Mouse (Mus musculus) heart, postnatal 0 days (tissue): ENCODE data around the gene Ulk3.

Source experiments
- CTCF ChIP-seq: IDR thresholded peaks from 2 replicates; pipeline ENCODE4 v1.5.1; 2016; ENCODE audit warnings: antibody characterized with exemption, control low read depth, low read depth
- EP300 ChIP-seq: IDR thresholded peaks from 2 replicates; pipeline ENCODE4 v1.6.1; 2016; ENCODE audit warnings: antibody characterized with exemption, low read depth

GRCm38 (mm10) chr9:57600620-57601352 lies 11.5 kb downstream of the Ulk3 start:
- no peak for TF ChIP-seq CTCF
- no peak for TF ChIP-seq EP300
